Mouse (Mus musculus): ENCODE data around the gene Ntrk3. TPM values are rescaled to one million over a fixed set of nuclear protein-coding genes. Genes with fewer than 3 reads are reported as not detected.

Ntrk3 gene
- total and polyA plus RNA-seq, 2 experiments: 0.09 to 0.38 TPM

DNA sequence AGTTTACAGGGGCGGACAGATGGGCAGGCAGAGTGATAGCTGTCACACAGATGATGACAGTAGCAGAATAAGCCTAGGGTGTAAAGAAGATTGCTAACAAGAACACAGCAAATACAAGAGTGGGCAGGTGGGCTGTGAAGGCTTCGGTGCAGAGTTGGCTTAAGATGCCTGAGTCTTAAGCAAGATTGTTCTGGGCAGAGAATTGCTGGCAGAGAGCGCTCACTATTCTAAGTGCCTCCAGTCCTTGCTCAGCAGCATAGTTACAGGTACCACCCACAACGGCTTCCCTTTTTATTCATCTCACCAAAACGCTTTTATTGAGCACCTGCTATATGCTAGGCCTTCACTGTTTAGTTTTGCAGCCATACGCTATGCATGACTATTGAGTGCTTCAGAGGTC, 333.3 kb downstream of the Ntrk3 start:
- H3K27ac ChIP-seq (replicated peaks; ENCODE audit: insufficient read depth, low read depth, low read length): no peak overlapping the region
- H3K79me2 ChIP-seq (ENCODE audit: control insufficient read depth, insufficient read depth, low read length): no peaks in the 10 kb centered on the region
- no peak for DNase-seq (ENCODE audit: extremely low read depth, low read depth, low spot score)
- no peak for TF ChIP-seq CTCF (IDR thresholded peaks at IDR 0.05; ENCODE audit: low read depth, low read length)
- TF ChIP-seq POLR2A (IDR thresholded peaks at IDR 0.05; ENCODE audit: extremely low read depth, insufficient read depth, low read length): no peak
- no peak overlapping the region for H3K4me3 ChIP-seq (ENCODE audit: insufficient read depth, low read depth, low read length)
- H3K27me3 ChIP-seq (ENCODE audit: control insufficient read depth, insufficient read depth, low read length): no peaks in the 10 kb centered on the region
- no peaks in the 10 kb centered on the region for H3K36me3 ChIP-seq (ENCODE audit: control insufficient read depth, insufficient read depth, low read length)
- H3K4me1 ChIP-seq (ENCODE audit: control insufficient read depth, insufficient read depth, low read length): no peaks in the 10 kb centered on the region
- WGBS: 87% methylated on average over 6 of the region's 6 CpGs
- H3K9ac ChIP-seq (ENCODE audit: low read depth, low read length): no peak overlapping the region

DNA sequence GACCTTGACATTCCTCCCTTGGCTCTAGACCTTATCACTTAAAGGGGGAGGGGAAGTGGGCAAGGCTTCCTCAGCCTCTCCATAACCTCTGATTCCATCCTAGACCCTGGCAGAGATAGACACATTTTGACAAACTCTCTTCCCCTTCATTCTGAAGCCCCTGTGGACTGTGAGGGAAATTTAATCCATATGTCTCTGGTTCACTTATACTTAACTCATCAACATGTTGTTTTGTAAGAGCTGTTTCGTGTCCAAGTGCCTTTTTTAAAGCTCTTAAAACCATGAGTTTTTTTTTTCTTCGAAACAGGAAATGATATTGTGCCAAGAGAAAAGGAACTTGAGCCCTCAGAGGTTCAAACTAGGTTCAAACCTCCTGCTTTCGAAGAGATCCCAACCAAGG, 335.3 kb downstream of the Ntrk3 start:
- WGBS: 47% methylated on average over 3 of the region's 3 CpGs
- H3K27ac ChIP-seq (replicated peaks; ENCODE audit: insufficient read depth, low read depth, low read length): no peak overlapping the region
- H3K79me2 ChIP-seq (ENCODE audit: control insufficient read depth, insufficient read depth, low read length): no peaks in the 10 kb centered on the region
- no peak overlapping the region for H3K9ac ChIP-seq (ENCODE audit: low read depth, low read length)
- H3K4me1 ChIP-seq (ENCODE audit: control insufficient read depth, insufficient read depth, low read length): no peaks in the 10 kb centered on the region
- H3K27me3 ChIP-seq (ENCODE audit: control insufficient read depth, insufficient read depth, low read length): no peaks in the 10 kb centered on the region
- TF ChIP-seq CTCF (IDR thresholded peaks at IDR 0.05; ENCODE audit: low read depth, low read length) (no peak), POLR2A (IDR thresholded peaks at IDR 0.05; ENCODE audit: extremely low read depth, insufficient read depth, low read length) (no peak)
- DNase-seq (ENCODE audit: extremely low read depth, low read depth, low spot score): no peak
- no peak overlapping the region for H3K4me3 ChIP-seq (ENCODE audit: insufficient read depth, low read depth, low read length)
- no peaks in the 10 kb centered on the region for H3K36me3 ChIP-seq (ENCODE audit: control insufficient read depth, insufficient read depth, low read length)

DNA sequence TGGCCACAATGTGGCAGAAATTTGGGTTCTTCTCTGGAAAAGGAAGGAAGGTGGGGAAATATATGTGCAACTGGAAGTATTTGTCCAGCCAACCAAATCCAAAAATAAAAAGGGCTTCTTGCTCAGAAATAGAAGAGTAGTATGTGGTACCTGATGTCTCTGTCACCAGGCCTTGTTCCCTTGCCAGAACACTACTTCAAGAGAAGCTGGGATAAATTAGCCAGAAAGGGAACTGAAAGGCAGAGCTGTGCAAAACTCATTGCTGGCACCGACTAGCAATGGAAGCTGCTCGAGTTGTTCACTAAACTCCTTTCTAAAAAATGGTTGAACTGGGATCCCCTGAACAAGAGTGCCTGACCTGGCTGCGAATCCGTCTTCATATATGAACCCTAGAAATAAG, 337.6 kb downstream of the Ntrk3 start:
- Histone ChIP-seq H3K4me1 (ENCODE audit: control insufficient read depth, insufficient read depth, low read length) (no peaks in the 10 kb centered on the region), H3K36me3 (ENCODE audit: control insufficient read depth, insufficient read depth, low read length) (no peaks in the 10 kb centered on the region), H3K9ac (ENCODE audit: low read depth, low read length) (no peak overlapping the region), H3K79me2 (ENCODE audit: control insufficient read depth, insufficient read depth, low read length) (no peaks in the 10 kb centered on the region), H3K4me3 (ENCODE audit: insufficient read depth, low read depth, low read length) (no peak overlapping the region), H3K27me3 (ENCODE audit: control insufficient read depth, insufficient read depth, low read length) (no peaks in the 10 kb centered on the region), H3K27ac (replicated peaks; ENCODE audit: insufficient read depth, low read depth, low read length) (no peak overlapping the region)
- no peak for DNase-seq (ENCODE audit: extremely low read depth, low read depth, low spot score)
- TF ChIP-seq POLR2A (IDR thresholded peaks at IDR 0.05; ENCODE audit: extremely low read depth, insufficient read depth, low read length) (no peak), CTCF (IDR thresholded peaks at IDR 0.05; ENCODE audit: low read depth, low read length) (no peak)
- WGBS: 78% methylated on average over 4 of the region's 4 CpGs

DNA sequence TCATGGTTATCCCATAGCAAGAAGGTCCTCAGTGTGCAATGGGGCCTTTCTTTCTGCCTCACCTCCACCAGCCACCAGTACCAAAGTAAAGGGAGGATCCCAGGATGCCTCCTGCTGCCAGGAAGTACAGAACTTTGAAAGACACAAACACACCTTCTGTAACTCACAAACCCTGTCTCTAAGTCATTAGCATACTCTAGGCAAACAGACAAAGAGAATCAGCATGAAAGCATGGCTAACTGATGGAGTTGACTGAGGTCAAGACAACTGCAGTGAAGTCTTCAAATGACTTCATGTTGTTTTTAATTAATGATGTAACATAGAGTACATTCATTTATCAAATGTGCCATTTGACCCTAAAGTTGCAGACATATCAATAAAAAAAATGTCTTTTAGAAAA, 339.4 kb downstream of the Ntrk3 start:
- H3K4me3 ChIP-seq (ENCODE audit: insufficient read depth, low read depth, low read length): no peak overlapping the region
- H3K27ac ChIP-seq (replicated peaks; ENCODE audit: insufficient read depth, low read depth, low read length): no peak overlapping the region
- H3K79me2 ChIP-seq (ENCODE audit: control insufficient read depth, insufficient read depth, low read length): no peaks in the 10 kb centered on the region
- no peak for DNase-seq (ENCODE audit: extremely low read depth, low read depth, low spot score)
- no peaks in the 10 kb centered on the region for H3K4me1 ChIP-seq (ENCODE audit: control insufficient read depth, insufficient read depth, low read length)
- TF ChIP-seq POLR2A (IDR thresholded peaks at IDR 0.05; ENCODE audit: extremely low read depth, insufficient read depth, low read length) (no peak), CTCF (IDR thresholded peaks at IDR 0.05; ENCODE audit: low read depth, low read length) (no peak)
- no peaks in the 10 kb centered on the region for H3K36me3 ChIP-seq (ENCODE audit: control insufficient read depth, insufficient read depth, low read length)
- H3K27me3 ChIP-seq (ENCODE audit: control insufficient read depth, insufficient read depth, low read length): no peaks in the 10 kb centered on the region
- H3K9ac ChIP-seq (ENCODE audit: low read depth, low read length): no peak overlapping the region

DNA sequence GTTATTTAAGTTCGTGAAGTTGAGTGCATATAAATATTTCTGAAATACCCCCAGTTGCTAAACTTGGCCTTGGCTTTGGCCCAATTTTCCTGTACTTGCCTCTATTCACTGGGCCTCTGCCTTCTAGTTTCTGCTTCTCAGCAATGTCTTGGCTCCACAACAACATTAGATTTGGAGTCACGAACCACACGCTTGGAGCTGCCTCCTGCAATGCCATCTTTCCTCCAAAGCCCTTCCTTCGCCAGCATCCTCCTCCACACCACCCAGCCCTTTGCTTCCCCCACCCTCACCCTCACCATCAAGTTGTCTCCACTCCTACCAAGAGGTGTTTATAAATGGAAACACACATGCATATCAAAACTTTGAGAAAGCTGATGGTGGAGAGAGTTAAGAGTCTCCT, 340.6 kb downstream of the Ntrk3 start:
- Histone ChIP-seq H3K36me3 (ENCODE audit: control insufficient read depth, insufficient read depth, low read length) (no peaks in the 10 kb centered on the region), H3K27me3 (ENCODE audit: control insufficient read depth, insufficient read depth, low read length) (no peaks in the 10 kb centered on the region), H3K4me3 (ENCODE audit: insufficient read depth, low read depth, low read length) (no peak overlapping the region), H3K27ac (replicated peaks; ENCODE audit: insufficient read depth, low read depth, low read length) (no peak overlapping the region), H3K9ac (ENCODE audit: low read depth, low read length) (no peak overlapping the region), H3K4me1 (ENCODE audit: control insufficient read depth, insufficient read depth, low read length) (no peaks in the 10 kb centered on the region), H3K79me2 (ENCODE audit: control insufficient read depth, insufficient read depth, low read length) (no peaks in the 10 kb centered on the region)
- DNase-seq (ENCODE audit: extremely low read depth, low read depth, low spot score): no peak
- TF ChIP-seq CTCF (IDR thresholded peaks at IDR 0.05; ENCODE audit: low read depth, low read length) (no peak), POLR2A (IDR thresholded peaks at IDR 0.05; ENCODE audit: extremely low read depth, insufficient read depth, low read length) (no peak)
- WGBS: 79% methylated on average over 4 of the region's 4 CpGs

DNA sequence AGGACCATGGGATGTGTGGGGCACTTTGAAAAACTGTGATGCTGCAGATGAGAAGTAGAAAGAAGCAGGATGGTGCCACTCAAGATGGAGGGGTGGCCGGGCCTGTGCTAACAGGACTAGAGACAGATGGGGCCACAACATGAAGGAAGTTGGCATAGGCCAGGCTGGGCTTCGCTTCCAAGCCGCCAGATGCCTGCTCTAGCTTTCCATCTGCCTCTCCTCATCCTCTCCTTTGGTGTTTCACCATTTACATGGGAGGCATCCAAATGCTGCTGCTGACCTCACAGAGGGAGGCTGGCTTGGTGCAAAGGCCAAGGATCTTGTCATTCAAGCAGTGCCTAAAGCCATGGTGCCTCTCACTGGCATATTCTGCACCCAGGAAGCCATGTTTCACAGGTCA, 347.8 kb downstream of the Ntrk3 start:
- H3K9ac ChIP-seq (ENCODE audit: low read depth, low read length): no peak overlapping the region
- DNase-seq (ENCODE audit: extremely low read depth, low read depth, low spot score): no peak
- H3K79me2 ChIP-seq (ENCODE audit: control insufficient read depth, insufficient read depth, low read length): no peaks in the 10 kb centered on the region
- H3K27ac ChIP-seq (replicated peaks; ENCODE audit: insufficient read depth, low read depth, low read length): no peak overlapping the region
- no peak overlapping the region for H3K4me3 ChIP-seq (ENCODE audit: insufficient read depth, low read depth, low read length)
- H3K36me3 ChIP-seq (ENCODE audit: control insufficient read depth, insufficient read depth, low read length): no peaks in the 10 kb centered on the region
- TF ChIP-seq CTCF (IDR thresholded peaks at IDR 0.05; ENCODE audit: low read depth, low read length): no peak
- no peak for TF ChIP-seq POLR2A (IDR thresholded peaks at IDR 0.05; ENCODE audit: extremely low read depth, insufficient read depth, low read length)
- 0 out of 2 replicates have a peak, but pooled peaks cover 3% of the 10 kb centered on the region for H3K27me3 ChIP-seq (ENCODE audit: control insufficient read depth, insufficient read depth, low read length)
- 81% methylated on average over 3 of the region's 3 CpGs for WGBS
- H3K4me1 ChIP-seq (ENCODE audit: control insufficient read depth, insufficient read depth, low read length): no peaks in the 10 kb centered on the region

Measured in liver, adult 2 months (tissue).